Mouse (Mus musculus): Measurements from ENCODE around the gene Sema4b. TPM values are rescaled to one million over a fixed set of nuclear protein-coding genes. Genes with fewer than 3 reads are reported as not detected.

Gene Sema4b
- polyA plus RNA-seq (2012; rRNA removed): 5.0 and 6.6 TPM in 2 replicates

DNA sequence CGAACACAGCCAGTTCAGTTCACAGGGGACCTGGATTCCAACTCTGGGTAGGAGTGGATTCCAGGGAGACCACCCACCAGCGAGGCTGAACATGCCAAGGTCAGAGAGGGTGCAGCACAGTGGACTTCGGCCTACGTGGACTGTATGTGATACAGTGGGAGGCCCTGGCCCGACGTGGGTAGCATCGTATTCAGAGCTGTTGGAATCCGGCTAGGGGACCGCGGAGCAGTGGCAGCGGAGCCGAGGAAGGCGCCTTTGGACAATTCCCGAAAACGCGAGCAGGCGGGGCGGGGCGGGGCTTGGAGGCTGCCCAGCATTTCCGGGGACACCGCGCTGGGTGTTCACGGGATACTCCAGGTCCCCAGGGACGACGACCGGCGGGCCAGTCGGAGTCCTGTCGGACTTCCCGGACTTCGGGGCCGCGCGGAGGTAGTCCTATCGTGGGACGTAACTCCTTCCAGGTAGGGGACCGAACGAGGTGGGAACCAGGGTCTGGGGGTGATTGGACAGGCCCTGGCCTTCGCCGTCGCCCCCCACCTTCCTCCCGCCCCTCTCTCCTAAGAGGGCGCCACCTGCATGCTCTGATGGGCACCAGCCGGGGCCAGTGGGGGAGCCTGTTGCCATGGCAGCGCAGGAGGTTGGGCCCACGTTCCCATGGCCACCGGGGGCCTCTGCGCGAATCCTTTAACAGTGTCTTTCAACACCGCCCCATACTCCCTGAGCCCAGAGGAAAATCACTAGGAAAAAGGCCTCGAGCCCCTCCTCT is at the start of gene Sema4b:
Gene Sema4b, plus strand, starts transcription at position 311 of the 766 bp plus-strand sequence.

DNA sequence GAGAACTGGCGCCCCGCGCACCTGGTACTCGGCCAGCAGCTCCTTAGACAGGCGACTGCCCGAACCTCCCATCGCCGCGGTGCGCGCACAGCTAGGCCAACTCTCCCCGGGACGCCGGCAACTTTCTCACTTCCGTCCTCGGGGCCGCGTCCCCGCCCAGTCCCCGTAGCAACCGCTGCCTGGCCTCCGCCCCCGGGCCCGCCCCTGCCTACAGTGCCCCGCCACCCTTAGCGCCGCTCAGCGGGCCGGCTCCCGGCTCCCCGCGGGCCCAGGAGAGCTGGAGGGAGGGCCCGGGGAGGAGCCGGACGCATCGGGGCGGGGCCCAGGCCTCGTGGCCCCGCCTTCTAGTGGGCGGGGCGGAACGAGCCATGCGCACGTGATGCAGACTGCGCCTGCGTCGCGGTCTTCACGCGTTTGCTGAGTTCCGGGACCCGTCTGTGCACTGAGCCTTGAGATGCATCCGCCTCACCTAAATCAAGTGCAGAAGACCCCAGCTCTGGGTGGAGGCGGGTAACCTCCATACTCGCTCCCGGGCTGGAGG is 45.9 kb downstream of the Sema4b start, which contains the start of the genes Cib1 and Gdpgp1:
Gene Cib1, minus strand, starts transcription at position 325 of the 541 bp plus-strand sequence.
Gene Gdpgp1, plus strand, starts transcription at position 377 of the 541 bp plus-strand sequence.

DNA sequence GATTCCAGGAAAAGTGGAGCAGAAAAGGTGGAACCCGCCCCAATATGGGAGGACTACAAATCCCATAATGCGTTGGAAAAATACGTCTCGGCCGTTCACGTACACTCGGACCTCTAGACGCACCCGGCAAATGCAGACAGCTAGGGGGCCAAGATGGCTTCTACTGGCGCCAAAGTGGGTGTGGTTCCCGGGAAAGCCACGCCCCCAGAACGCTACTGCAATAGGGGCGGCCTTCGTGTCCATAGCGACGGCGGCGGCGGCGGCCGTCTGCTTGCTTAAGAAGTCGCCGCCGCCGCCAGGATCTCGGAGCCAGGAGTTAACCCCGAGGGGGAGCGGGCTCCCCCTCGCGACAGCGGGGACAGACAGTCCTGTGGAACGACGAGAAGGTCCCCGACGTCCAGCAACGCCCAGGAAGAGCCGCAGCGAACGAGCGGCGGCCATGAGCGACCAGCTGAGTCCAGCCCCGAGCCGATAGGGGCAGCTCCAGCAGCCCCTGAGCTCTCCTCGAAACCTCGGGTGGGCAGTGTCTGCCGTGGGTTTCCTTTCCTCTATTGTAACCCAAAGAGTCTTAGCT is 59.6 kb downstream of the Sema4b start, which contains the start of gene Ttll13:
Gene Ttll13, plus strand, starts transcription at position 229 of the 574 bp plus-strand sequence.

DNA sequence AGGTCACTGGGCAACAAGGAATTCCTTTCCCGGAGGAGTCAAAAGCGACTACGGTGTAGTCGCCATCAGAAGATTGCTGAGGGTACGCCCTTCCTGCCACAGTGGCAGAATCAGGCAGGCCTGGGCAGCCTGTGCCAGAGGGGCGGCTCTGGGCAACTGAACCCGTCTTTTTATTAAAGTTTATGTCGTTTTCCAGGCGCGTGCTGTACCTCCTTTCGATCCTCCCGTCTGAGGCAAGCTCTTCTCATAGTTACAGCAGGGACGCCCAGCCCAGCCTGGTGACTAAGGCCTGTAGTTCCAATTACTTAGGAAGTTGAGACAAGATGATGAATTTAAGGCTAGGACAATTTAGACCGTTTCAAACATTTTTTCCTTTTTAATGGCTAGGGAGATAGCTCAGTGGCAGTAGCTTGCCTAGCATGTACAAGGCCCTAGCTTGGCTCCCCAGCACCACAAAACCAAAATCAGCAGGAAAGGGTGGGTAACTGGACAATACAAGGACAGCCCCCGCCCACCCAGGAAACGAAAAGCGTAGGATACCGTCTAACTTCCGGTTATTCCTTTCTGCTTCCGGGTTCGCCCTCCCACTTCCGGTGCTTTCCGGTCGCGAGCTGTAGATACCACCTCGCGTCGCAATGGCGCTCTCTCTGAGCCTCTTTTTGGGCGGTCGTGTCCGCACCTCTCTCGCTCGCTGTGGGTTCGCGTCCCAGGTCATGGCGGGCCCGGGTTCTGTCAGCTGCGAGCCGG is 74.2 kb downstream of the Sema4b start, which contains the start of gene Ngrn:
Gene Ngrn, plus strand, starts transcription at position 591 of the 747 bp plus-strand sequence.

DNA sequence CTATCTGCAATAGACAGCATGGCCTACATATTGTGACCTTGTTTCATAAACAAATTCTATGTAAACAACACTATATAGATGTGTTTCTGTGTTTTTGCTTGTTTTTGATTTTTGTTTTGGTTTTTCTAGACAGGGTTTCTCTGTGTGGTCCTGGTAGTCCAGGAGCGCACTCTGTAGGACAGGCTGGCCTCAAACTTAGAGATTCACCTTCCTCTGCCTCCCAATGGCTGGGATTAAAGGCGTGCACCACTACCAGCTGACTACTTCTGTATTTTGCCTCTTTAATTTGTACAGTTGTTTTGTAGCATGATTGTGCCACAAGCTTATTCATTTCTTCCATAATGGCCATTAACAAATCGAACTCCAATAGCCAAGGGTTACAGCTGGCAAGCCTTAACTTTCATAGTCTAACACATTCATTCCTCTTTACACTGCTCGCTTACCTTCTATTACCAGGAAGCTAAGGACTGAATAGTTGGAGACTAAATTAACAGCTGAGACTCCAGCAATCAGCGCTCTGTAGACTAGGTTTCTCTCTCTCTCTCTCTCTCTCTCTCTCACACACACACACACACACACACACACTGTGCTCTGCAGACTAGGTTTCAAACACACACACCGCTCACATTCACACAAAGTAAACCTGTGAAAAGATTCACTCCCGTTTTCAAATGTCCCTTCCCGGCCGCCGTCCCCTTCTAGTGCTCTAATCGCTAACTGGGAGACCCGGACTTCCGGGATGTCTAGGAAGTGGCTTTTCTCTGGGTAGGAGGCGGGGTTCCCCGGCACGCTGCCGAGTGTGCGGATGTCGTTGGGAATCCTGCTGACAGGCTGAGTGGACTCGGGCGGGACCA is 82.5 kb downstream of the Sema4b start, which contains the start of gene Vps33b:
Gene Vps33b, plus strand, starts transcription at position 753 of the 854 bp plus-strand sequence.

Other genes with a start within 250 kb of the Sema4b start
- 4.7 and 6.0 TPM in 2 replicates for gene Zfp710, start 162.0 kb upstream of the Sema4b start, polyA plus RNA-seq (2012; rRNA removed)
- 84.3 and 92.1 TPM in 2 replicates for gene Idh2, start 71.4 kb upstream of the Sema4b start, polyA plus RNA-seq (2012; rRNA removed)
- 38.5 and 47.4 TPM in 2 replicates for gene Cib1, start 46.0 kb downstream of the Sema4b start, polyA plus RNA-seq (2012; rRNA removed)
- gene Gdpgp1, start 46.0 kb downstream of the Sema4b start, polyA plus RNA-seq (2012; rRNA removed): 1.0 and 1.4 TPM in 2 replicates
- 0.10 and 0.21 TPM in 2 replicates for gene Ttll13, start 59.5 kb downstream of the Sema4b start, polyA plus RNA-seq (2012; rRNA removed)
- gene Ngrn, start 74.4 kb downstream of the Sema4b start, polyA plus RNA-seq (2012; rRNA removed): 20.7 and 23.5 TPM in 2 replicates
- gene Vps33b, start 82.8 kb downstream of the Sema4b start, polyA plus RNA-seq (2012; rRNA removed): 6.2 and 6.8 TPM in 2 replicates
- gene Prc1, start 107.6 kb downstream of the Sema4b start, polyA plus RNA-seq (2012; rRNA removed): 75.5 and 83.4 TPM in 2 replicates
- gene Rccd1, start 137.6 kb downstream of the Sema4b start, polyA plus RNA-seq (2012; rRNA removed): 6.0 and 6.9 TPM in 2 replicates
- gene Unc45a, start 154.2 kb downstream of the Sema4b start, polyA plus RNA-seq (2012; rRNA removed): 6.9 and 7.2 TPM in 2 replicates
- 4.5 and 4.8 TPM in 2 replicates for gene Hddc3, start 156.3 kb downstream of the Sema4b start, polyA plus RNA-seq (2012; rRNA removed)
- 4.1 and 4.7 TPM in 2 replicates for gene Man2a2, start 184.5 kb downstream of the Sema4b start, polyA plus RNA-seq (2012; rRNA removed)
- gene Fes, start 201.1 kb downstream of the Sema4b start, polyA plus RNA-seq (2012; rRNA removed): 9.3 and 12.6 TPM in 2 replicates
- gene Furin, start 218.6 kb downstream of the Sema4b start, polyA plus RNA-seq (2012; rRNA removed): 5.0 and 5.9 TPM in 2 replicates